Mouse (Mus musculus) urinary bladder, postnatal 4 days (tissue): ENCODE measurements around the gene Mlh1.

Experiments
- DNase-seq, 2 experiments: peaks; one replicate each; pipeline ENCODE4 v3.0.0; 2021 to 2022; ENCODE audit warnings: low spot score in 2 of 2

Mlh1 gene

GRCm38 (mm10) chr9:111285676-111286075 lies 14.1 kb upstream of the Mlh1 start:
- DNase-seq, result no peak

- no peak for DNase-seq
Observed at GRCm38 (mm10) chr9:111285061-111285460, 13.5 kb upstream of the Mlh1 start.

GRCm38 (mm10) chr9:111275156-111275555 lies 3.6 kb upstream of the Mlh1 start:
- DNase-seq, result no peak

GRCm38 (mm10) chr9:111273958-111274357 lies 2.4 kb upstream of the Mlh1 start:
- DNase-seq, result no peak

GRCm38 (mm10) chr9:111272996-111273785 lies 1.6 kb upstream of the Mlh1 start:
- no peak for DNase-seq

- DNase-seq, result no peak
Observed at GRCm38 (mm10) chr9:111272356-111272755, 765 bp upstream of the Mlh1 start.

- DNase-seq, result no peak
Observed at GRCm38 (mm10) chr9:111271056-111271433, 546 bp downstream of the Mlh1 start.

- no peak for DNase-seq
Observed at GRCm38 (mm10) chr9:111270606-111271005, 985 bp downstream of the Mlh1 start.

- no peak for DNase-seq
Observed at GRCm38 (mm10) chr9:111267998-111268397, 3.6 kb downstream of the Mlh1 start.

GRCm38 (mm10) chr9:111261356-111261755 lies 10.2 kb downstream of the Mlh1 start:
- DNase-seq, result no peak

GRCm38 (mm10) chr9:111260360-111260985 lies 11.1 kb downstream of the Mlh1 start:
- no peak for DNase-seq

- no peak for DNase-seq
Observed at GRCm38 (mm10) chr9:111252161-111252869, 19.3 kb downstream of the Mlh1 start.

- no peak for DNase-seq
Observed at GRCm38 (mm10) chr9:111247682-111248246, 23.8 kb downstream of the Mlh1 start.

- no peak for DNase-seq
Observed at GRCm38 (mm10) chr9:111245546-111245945, 26.0 kb downstream of the Mlh1 start.

GRCm38 (mm10) chr9:111243384-111243783 lies 28.2 kb downstream of the Mlh1 start:
- no peak for DNase-seq

GRCm38 (mm10) chr9:111239821-111240220 lies 31.8 kb downstream of the Mlh1 start:
- DNase-seq, result no peak

- no peak for DNase-seq
Observed at GRCm38 (mm10) chr9:111237726-111238125, 33.9 kb downstream of the Mlh1 start.

- no peak for DNase-seq
Observed at GRCm38 (mm10) chr9:111234701-111235100, 36.9 kb downstream of the Mlh1 start.

GRCm38 (mm10) chr9:111228446-111228845 lies 43.1 kb downstream of the Mlh1 start:
- no peak for DNase-seq

- no peak for DNase-seq
Observed at GRCm38 (mm10) chr9:111223406-111223805, 48.2 kb downstream of the Mlh1 start.

- no peak for DNase-seq
Observed at GRCm38 (mm10) chr9:111221580-111221979, 50.0 kb downstream of the Mlh1 start.

GRCm38 (mm10) chr9:111220551-111221080 lies 51.0 kb downstream of the Mlh1 start:
- no peak for DNase-seq
